Mouse (Mus musculus) erythroblast, embryonic 14.5 days (primary cell): ENCODE data around the gene Slc13a1.

Source experiments
- GATA1 ChIP-seq: IDR thresholded peaks from 2 replicates; pipeline ENCODE4 v1.6.1; 2012; ENCODE audit warnings: low read length, inconsistent platforms, mixed read lengths
- TAL1 ChIP-seq: IDR thresholded peaks from 3 replicates; pipeline ENCODE4 v1.6.1; 2012; ENCODE audit warnings: low read length, inconsistent platforms, mixed read lengths

DNA sequence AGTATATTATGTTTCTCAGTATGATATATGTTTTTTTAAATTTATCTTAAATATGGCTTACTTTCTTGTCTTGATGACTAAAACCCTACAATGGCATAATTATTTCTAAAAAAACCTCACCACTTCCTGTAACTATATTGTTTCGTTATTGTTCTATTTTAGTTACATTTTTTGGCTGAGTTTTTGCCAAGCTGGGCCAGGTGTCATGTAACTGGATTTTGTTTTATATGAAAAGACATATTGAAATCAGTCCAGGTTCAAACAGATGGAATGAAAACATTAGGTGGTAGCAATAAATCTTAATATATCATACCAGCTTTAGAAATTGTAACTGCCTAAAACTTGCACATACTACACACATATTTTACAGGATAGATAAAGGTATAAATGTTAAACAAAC, 66.6 kb downstream of the Slc13a1 start:
- TF ChIP-seq GATA1 (no peak), TAL1 (no peak)
